In the genomic region with DNA sequence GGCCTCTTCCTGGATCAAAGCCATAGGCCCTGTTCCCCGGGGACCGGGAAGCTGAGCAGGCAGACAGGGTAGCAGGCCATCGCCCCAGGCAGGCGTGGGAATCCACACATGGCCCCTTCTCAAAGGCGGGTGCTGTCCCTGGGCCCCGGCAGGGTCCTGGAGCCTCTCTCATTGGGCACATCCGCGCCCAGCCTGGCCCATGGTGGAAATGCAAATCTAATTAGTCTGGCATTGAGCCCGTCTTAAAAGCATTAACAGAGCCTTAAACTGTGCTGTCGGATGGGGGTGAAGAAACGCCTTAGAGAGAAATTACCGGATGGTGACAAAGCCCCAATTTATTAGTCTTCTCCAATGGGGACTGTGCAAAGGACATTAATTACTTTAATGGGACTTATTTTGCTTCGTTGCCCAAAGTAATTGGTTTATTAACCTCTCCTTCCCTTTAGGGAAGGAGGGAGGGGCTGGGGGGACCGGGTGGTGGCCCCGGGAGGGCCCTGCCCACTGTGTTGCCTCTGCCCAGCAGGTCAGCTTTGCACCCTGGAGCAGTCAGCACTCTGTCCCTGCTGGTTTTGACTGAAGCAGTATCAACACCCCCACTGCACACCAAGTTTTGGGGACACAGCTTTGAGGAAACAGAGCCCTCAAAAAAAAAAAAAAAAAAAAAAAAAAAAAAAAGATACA, we compare ENCODE assay signal across 10 mouse cellular contexts.
DNase-seq lines count a peak whose midpoint lies in the region; ATAC-seq lines count a peak whose summit lies in the region.
"Had no signal": no experiment of that assay in that cellular context is flagged by ENCODE, and none has a peak within 500 bp of the region (broad histone marks: within the 10 kb centered on the region; RNA-seq: fewer than 3 reads in every experiment).

No protein-coding gene starts in this region.

- H3K4me1 ChIP-seq in hindbrain, embryonic 11.5 days (replicated peaks; ENCODE audit: control insufficient read depth, insufficient read depth, low read length) = no peaks in the 10 kb centered on the region
- H3K4me1 ChIP-seq in hindbrain, embryonic 10.5 days (replicated peaks) = 0 out of 2 replicates have a peak, but pooled peaks cover 8% of the 10 kb centered on the region
- peaks cover 25% of the 10 kb centered on the region for H3K4me1 ChIP-seq in forebrain, embryonic 12.5 days
- peaks cover 20% of the 10 kb centered on the region for H3K4me1 ChIP-seq in neural tube, embryonic 14.5 days (ENCODE audit: control insufficient read depth, insufficient read depth, low read length)

- H3K4me3 ChIP-seq in hindbrain, embryonic 11.5 days (ENCODE audit: low read depth, low read length) = no peak overlapping the region
- no peak overlapping the region for H3K4me3 ChIP-seq in hindbrain, embryonic 10.5 days
- no peak overlapping the region for H3K4me3 ChIP-seq in forebrain, embryonic 12.5 days (replicated peaks)
- no peak overlapping the region for H3K4me3 ChIP-seq in neural tube, embryonic 14.5 days (ENCODE audit: low read depth, low read length)

- no peak for DNase-seq in hindbrain, embryonic 11.5 days (ENCODE audit: low spot score)
- DNase-seq in hindbrain, embryonic 10.5 days (ENCODE audit: low spot score) = no peak
- DNase-seq in kidney, adult 9 months = peak; percentile 34
- DNase-seq in urinary bladder, postnatal 25 days (ENCODE audit: low spot score) = no peak
- DNase-seq in spleen, postnatal 4 days (ENCODE audit: low spot score in 2 of 2) = no peak

- no peaks in the 10 kb centered on the region for H3K36me3 ChIP-seq in hindbrain, embryonic 11.5 days (ENCODE audit: control insufficient read depth, insufficient read depth, low read length)
- H3K36me3 ChIP-seq in hindbrain, embryonic 10.5 days = no peaks in the 10 kb centered on the region
- no peaks in the 10 kb centered on the region for H3K36me3 ChIP-seq in forebrain, embryonic 12.5 days (replicated peaks)
- no peaks in the 10 kb centered on the region for H3K36me3 ChIP-seq in neural tube, embryonic 14.5 days (ENCODE audit: control insufficient read depth, insufficient read depth, low read length)

- no peak overlapping the region for H3K27ac ChIP-seq in hindbrain, embryonic 11.5 days (ENCODE audit: low read depth, low read length)
- H3K27ac ChIP-seq in hindbrain, embryonic 10.5 days = no peak overlapping the region
- H3K27ac ChIP-seq in forebrain, embryonic 12.5 days = no peak overlapping the region
- no peak overlapping the region for H3K27ac ChIP-seq in neural tube, embryonic 14.5 days (ENCODE audit: low read depth, low read length)
- H3K27ac ChIP-seq: liver, embryonic 14.5 days had no signal

- no peaks in the 10 kb centered on the region for H3K27me3 ChIP-seq in hindbrain, embryonic 11.5 days (ENCODE audit: control insufficient read depth, insufficient read depth, low read length)
- peaks cover 45% of the 10 kb centered on the region for H3K27me3 ChIP-seq in hindbrain, embryonic 10.5 days (ENCODE audit: insufficient read depth, poor library complexity, severe bottlenecking)
- H3K27me3 ChIP-seq in forebrain, embryonic 12.5 days = peaks cover 93% of the 10 kb centered on the region
- no peaks in the 10 kb centered on the region for H3K27me3 ChIP-seq in neural tube, embryonic 14.5 days (ENCODE audit: control insufficient read depth, insufficient read depth, low read length)

- no peak overlapping the region for H3K9ac ChIP-seq in hindbrain, embryonic 11.5 days (ENCODE audit: low read depth, low read length)
- no peak overlapping the region for H3K9ac ChIP-seq in forebrain, embryonic 12.5 days
- H3K9ac ChIP-seq in neural tube, embryonic 14.5 days (replicated peaks; ENCODE audit: low read depth, low read length) = no peak overlapping the region
- H3K9ac ChIP-seq: liver, embryonic 14.5 days had no signal

- no peak overlapping the region for H3K4me2 ChIP-seq in hindbrain, embryonic 11.5 days (replicated peaks; ENCODE audit: low read depth, low read length)
- H3K4me2 ChIP-seq in forebrain, embryonic 12.5 days = no peak overlapping the region
- H3K4me2 ChIP-seq in neural tube, embryonic 14.5 days (ENCODE audit: low read depth, low read length) = no peak overlapping the region

- ATAC-seq in hindbrain, embryonic 11.5 days (ENCODE audit: low FRiP score) = 0 out of 2 replicates have a peak, but pooled peaks have one; percentile 56
- ATAC-seq in forebrain, embryonic 12.5 days (ENCODE audit: low FRiP score) = peak; percentile 90
- peak; percentile 86 for ATAC-seq in neural tube, embryonic 14.5 days (ENCODE audit: low read depth)
- no peak for ATAC-seq in frontal cortex, adult (ENCODE audit: low TSS enrichment)
- ATAC-seq: activated CD4-positive, CD25-positive, alpha-beta regulatory T cell, adult 4 months had no signal

- no peaks in the 10 kb centered on the region for H3K9me3 ChIP-seq in hindbrain, embryonic 11.5 days (ENCODE audit: control insufficient read depth, low read length)
- H3K9me3 ChIP-seq in hindbrain, embryonic 10.5 days = 0 out of 2 replicates have a peak, but pooled peaks cover 9% of the 10 kb centered on the region
- peaks cover 7% of the 10 kb centered on the region for H3K9me3 ChIP-seq in forebrain, embryonic 12.5 days
- H3K9me3 ChIP-seq in neural tube, embryonic 14.5 days (ENCODE audit: control insufficient read depth, low read length) = no peaks in the 10 kb centered on the region

- 75% methylated on average over 15 of the region's 15 CpGs for WGBS in hindbrain, embryonic 11.5 days
- whole genome bisulfite sequencing in hindbrain, embryonic 10.5 days = 75% methylated on average over 15 of the region's 15 CpGs
- WGBS in forebrain, embryonic 12.5 days = 18% methylated on average over 15 of the region's 15 CpGs
- 14% methylated on average over 15 of the region's 15 CpGs for WGBS in neural tube, embryonic 14.5 days
